Mouse (Mus musculus): ENCODE data around the gene Spag16. TPM values are rescaled to one million over a fixed set of nuclear protein-coding genes. Genes with fewer than 3 reads are reported as not detected.

The Spag16 gene
- polyA plus RNA-seq, 1 experiment from 2014 or later = 2.1 TPM

GRCm38 (mm10) chr1:70624803-70625460, 798.2 kb downstream of the Spag16 start:
- H3K9ac ChIP-seq = no peak overlapping the region
- H3K4me3 ChIP-seq = no peak overlapping the region
- H3K4me2 ChIP-seq = no peak overlapping the region
- no peak for ATAC-seq (ENCODE audit: low FRiP score)
- 12% methylated on average over 5 of the region's 5 CpGs for WGBS
- H3K9me3 ChIP-seq = no peaks in the 10 kb centered on the region
- 0 out of 2 replicates have a peak, but pooled peaks cover 7% of the 10 kb centered on the region for H3K4me1 ChIP-seq (replicated peaks)
- H3K27me3 ChIP-seq = no peaks in the 10 kb centered on the region
- no peak overlapping the region for H3K27ac ChIP-seq
- no peaks in the 10 kb centered on the region for H3K36me3 ChIP-seq

GRCm38 (mm10) chr1:70652719-70653118, 825.9 kb downstream of the Spag16 start:
- Histone ChIP-seq H3K4me2 (no peak overlapping the region), H3K9me3 (no peaks in the 10 kb centered on the region), H3K4me3 (no peak overlapping the region), H3K27me3 (no peaks in the 10 kb centered on the region), H3K4me1 (replicated peaks) (no peaks in the 10 kb centered on the region), H3K27ac (no peak overlapping the region), H3K36me3 (no peaks in the 10 kb centered on the region), H3K9ac (no peak overlapping the region)
- 87% methylated on average over 4 of the region's 4 CpGs for WGBS
- ATAC-seq (ENCODE audit: low FRiP score) = no peak

GRCm38 (mm10) chr1:70692529-70692928, 865.8 kb downstream of the Spag16 start:
- no peak overlapping the region for H3K27ac ChIP-seq
- H3K4me2 ChIP-seq = no peak overlapping the region
- no peak overlapping the region for H3K4me3 ChIP-seq
- ATAC-seq (ENCODE audit: low FRiP score) = no peak
- H3K9ac ChIP-seq = no peak overlapping the region
- H3K27me3 ChIP-seq = no peaks in the 10 kb centered on the region
- 77% methylated on average over 2 of the region's 2 CpGs for WGBS
- H3K36me3 ChIP-seq = no peaks in the 10 kb centered on the region
- H3K9me3 ChIP-seq = no peaks in the 10 kb centered on the region
- no peaks in the 10 kb centered on the region for H3K4me1 ChIP-seq (replicated peaks)

- no peaks in the 10 kb centered on the region for H3K9me3 ChIP-seq
- ATAC-seq (ENCODE audit: low FRiP score) = no peak
Measured at GRCm38 (mm10) chr1:70700270-70700669, 873.5 kb downstream of the Spag16 start.

GRCm38 (mm10) chr1:70703934-70704333, 877.2 kb downstream of the Spag16 start:
- Histone ChIP-seq H3K4me2 (no peak overlapping the region), H3K9ac (no peak overlapping the region), H3K9me3 (no peaks in the 10 kb centered on the region), H3K4me1 (replicated peaks) (no peaks in the 10 kb centered on the region), H3K4me3 (no peak overlapping the region), H3K27me3 (no peaks in the 10 kb centered on the region), H3K36me3 (no peaks in the 10 kb centered on the region), H3K27ac (no peak overlapping the region)
- no peak for ATAC-seq (ENCODE audit: low FRiP score)
- WGBS = 87% methylated on average over 3 of the region's 3 CpGs

More at GRCm38 (mm10) chr1:70700270-70700669, 873.5 kb downstream of the Spag16 start:
- Histone ChIP-seq H3K27me3 (no peaks in the 10 kb centered on the region), H3K9ac (no peak overlapping the region), H3K4me3 (no peak overlapping the region), H3K36me3 (no peaks in the 10 kb centered on the region), H3K4me1 (replicated peaks) (no peaks in the 10 kb centered on the region), H3K4me2 (no peak overlapping the region), H3K27ac (no peak overlapping the region)
- 86% methylated on average over 5 of the region's 5 CpGs for WGBS

- no peak overlapping the region for H3K4me3 ChIP-seq
- H3K9ac ChIP-seq = no peak overlapping the region
- no peaks in the 10 kb centered on the region for H3K9me3 ChIP-seq
- no peaks in the 10 kb centered on the region for H3K36me3 ChIP-seq
- H3K27me3 ChIP-seq = no peaks in the 10 kb centered on the region
- 80% methylated on average over 3 of the region's 3 CpGs for WGBS
- H3K4me1 ChIP-seq (replicated peaks) = no peaks in the 10 kb centered on the region
- no peak overlapping the region for H3K27ac ChIP-seq
- no peak for ATAC-seq (ENCODE audit: low FRiP score)
- no peak overlapping the region for H3K4me2 ChIP-seq
Measured at GRCm38 (mm10) chr1:70705821-70706220, 879.1 kb downstream of the Spag16 start.

GRCm38 (mm10) chr1:70725045-70725444, 898.3 kb downstream of the Spag16 start:
- Histone ChIP-seq H3K4me2 (peak overlapping the region; percentile 58), H3K27ac (no peak overlapping the region), H3K9ac (peak overlapping the region; percentile 63; the same call in 1 of the 2 replicates), H3K4me3 (peak overlapping the region; percentile 40), H3K9me3 (no peaks in the 10 kb centered on the region), H3K36me3 (no peaks in the 10 kb centered on the region), H3K27me3 (no peaks in the 10 kb centered on the region), H3K4me1 (replicated peaks) (peaks cover 3% of the 10 kb centered on the region; the same call in 1 of the 2 replicates)
- ATAC-seq (ENCODE audit: low FRiP score) = no peak
- 46% methylated on average over 5 of the region's 5 CpGs for WGBS

- Histone ChIP-seq H3K27ac (peak within 1 kb of the TSS; percentile 71), H3K36me3 (no peaks in the 10 kb centered on the region), H3K4me1 (replicated peaks) (peaks cover 3% of the 10 kb centered on the region; the same call in 1 of the 2 replicates), H3K27me3 (no peaks in the 10 kb centered on the region), H3K4me2 (peak within 1 kb of the TSS; percentile 58), H3K9ac (peak within 1 kb of the TSS; percentile 63), H3K9me3 (no peaks in the 10 kb centered on the region), H3K4me3 (peak within 1 kb of the TSS; percentile 40)
- WGBS = 9% methylated on average over 13 of the region's 13 CpGs
- peak; percentile 83 for ATAC-seq (ENCODE audit: low FRiP score)
Measured at GRCm38 (mm10) chr1:70725655-70726066, 898.9 kb downstream of the Spag16 start, which contains the start of gene Vwc2l. Vwc2l (plus strand) TSS chr1:70725715.

Other genes starting within 250 kb of the Spag16 start
- 3.7 and 4.3 TPM in 2 replicates for gene Ikzf2, start 139.7 kb upstream of the Spag16 start, polyA plus RNA-seq (2015; fragmentation: Nextera tagmentation; extraction: Ambion mirVana)

All from hindbrain, embryonic 13.5 days (tissue).